Mouse (Mus musculus) activated CD4-positive, CD25-positive, alpha-beta regulatory T cell (primary cell): Measurements from ENCODE around the gene Pgbd1. TPM values are rescaled to one million over a fixed set of nuclear protein-coding genes. Genes with fewer than 3 reads are reported as not detected.

Source experiments
- polyA plus RNA-seq, 2 experiments: library from polyadenylated mRNA; unstranded; fragments of 100-300 nt; shearing (Covaris generic); gene quantifications; one replicate each; pipeline ENCODE4 v1.2.1; 2017

Gene Pgbd1
- under 1 TPM; 0.37 to 0.53 TPM for polyA plus RNA-seq

DNA sequence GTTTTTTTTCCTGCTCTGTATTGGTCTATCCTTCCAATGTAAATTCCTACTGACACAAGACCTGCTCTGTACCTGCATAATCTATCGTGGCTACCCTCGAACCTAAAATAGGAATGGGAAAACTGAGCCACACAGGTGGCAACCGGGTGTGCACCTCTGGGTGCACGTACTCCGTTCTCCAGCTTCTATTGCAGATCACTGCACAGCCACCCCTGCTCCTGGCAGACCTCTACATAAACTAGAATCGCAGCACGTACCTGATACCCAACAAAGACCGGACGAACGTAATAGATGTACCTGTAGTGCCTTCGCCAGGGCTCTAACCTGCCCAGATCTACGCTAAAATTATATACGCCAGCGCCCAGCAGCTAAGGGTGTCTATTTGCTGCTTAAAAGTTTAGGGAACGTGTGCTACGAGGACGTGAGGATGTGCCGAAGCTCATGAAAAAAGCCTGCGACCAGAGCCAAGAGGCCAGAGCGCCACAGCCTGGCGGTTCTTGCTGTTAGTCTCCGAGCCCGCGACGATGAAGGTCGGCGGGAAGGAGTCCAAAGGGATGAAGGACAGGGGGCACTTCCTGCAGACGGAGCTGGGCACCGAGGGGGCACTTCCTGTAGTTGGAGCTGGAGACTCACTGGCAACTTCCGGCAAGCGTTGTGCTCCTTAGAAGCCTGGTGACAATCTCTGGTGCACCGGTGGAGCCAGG is at the start of gene Pgbd1:
Gene Pgbd1, minus strand, starts transcription at position 556 of the 704 bp plus-strand sequence.

DNA sequence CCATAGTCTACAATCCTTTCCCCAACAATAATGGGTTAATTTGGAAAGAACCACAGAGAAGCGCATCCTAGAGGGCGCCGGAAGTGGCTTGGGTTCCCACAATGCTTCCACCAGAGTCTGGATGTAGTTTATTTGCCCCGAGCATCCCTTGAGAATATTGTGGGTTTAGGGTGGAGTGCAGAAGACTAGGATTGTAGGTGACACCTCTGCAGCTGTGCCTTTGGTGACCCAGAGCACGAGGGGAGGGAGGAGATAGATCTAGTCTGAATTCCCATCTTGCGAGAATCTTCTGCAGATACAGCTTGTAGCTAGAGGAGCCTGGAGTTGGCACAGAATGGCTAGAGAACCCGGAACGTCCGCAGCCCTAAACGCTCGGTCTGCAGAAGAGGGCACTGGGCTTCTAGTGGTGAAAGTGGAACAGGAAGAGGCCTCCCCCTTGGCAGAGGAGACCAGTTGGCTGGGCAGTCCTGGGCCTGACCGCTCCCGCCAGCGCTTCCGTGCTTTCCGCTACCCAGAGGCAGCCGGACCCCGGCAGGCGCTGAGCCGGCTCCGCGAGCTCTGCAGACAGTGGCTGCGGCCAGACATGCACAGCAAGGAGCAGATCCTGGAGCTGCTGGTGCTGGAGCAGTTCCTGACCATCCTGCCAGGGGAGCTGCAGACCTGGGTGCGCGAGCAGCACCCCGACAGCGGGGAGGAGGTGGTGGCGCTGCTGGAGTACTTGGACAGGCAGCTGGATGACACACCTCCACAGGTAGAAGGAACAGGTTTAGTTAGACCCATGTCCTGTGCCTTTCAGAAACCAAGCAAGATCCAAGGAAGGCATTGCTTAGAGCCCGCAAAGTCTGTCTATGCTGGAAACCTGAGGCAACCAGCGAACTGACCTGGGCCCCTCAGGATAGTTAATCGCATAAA is 38.2 kb upstream of the Pgbd1 start, which contains the start of the genes Zkscan4 and Gm10065:
Gene Zkscan4, plus strand, starts transcription at position 149 of the 912 bp plus-strand sequence.
Gene Gm10065, minus strand, starts transcription at position 683 of the 912 bp plus-strand sequence.

DNA sequence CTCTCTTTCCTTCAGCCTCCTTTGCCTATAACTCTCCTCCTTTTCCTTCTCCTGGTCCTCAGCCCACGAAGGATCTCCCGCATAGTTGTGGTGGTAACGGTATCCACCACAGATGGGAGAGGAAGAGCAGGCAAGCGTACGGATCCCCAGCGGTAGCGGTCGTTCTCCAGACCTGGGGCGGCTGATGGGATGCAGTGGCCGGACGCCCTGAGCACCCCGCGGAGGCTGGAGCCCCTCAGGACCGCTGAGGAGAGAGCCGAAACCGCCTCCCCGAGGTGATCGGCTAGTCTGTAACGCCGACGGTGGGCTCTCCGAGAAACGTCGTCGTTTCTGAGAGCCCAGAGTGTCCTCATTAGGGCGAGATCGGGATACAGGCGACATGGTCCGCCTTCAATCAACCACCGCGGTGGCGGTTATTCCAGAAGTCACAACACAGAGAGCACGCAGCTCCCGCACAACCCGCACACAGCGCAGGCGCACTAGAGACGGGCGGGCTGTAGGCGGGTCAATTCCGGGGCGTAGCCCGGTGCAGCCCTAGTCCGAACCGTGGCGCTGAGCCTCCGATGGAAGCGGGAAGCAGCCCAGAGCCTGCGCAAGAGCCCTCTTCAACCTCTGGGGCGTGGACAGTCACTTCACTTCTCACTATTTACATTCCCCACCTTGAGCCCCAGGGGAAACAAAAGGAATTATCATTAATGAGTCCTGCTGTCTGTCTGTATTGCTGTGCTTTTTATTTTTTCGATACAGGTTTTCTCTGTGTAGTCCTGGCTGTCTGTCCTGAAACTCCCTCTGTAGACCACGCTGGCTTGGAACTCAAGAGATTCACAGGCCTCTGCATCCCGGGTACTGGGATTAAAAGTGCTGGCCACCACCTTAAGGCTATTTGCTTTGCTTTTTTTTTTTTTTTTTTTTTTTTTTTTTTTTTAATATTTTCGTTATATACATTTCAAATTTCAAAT is 27.5 kb upstream of the Pgbd1 start, which contains the start of gene Nkapl:
Gene Nkapl, minus strand, starts transcription at position 449 of the 959 bp plus-strand sequence.

GRCm38 (mm10) chr13:21453449-21453848 is 12.6 kb upstream of the Pgbd1 start, which contains the start of gene Zscan26:
Gene Zscan26, minus strand, starts transcription at chr13:21453730.

DNA sequence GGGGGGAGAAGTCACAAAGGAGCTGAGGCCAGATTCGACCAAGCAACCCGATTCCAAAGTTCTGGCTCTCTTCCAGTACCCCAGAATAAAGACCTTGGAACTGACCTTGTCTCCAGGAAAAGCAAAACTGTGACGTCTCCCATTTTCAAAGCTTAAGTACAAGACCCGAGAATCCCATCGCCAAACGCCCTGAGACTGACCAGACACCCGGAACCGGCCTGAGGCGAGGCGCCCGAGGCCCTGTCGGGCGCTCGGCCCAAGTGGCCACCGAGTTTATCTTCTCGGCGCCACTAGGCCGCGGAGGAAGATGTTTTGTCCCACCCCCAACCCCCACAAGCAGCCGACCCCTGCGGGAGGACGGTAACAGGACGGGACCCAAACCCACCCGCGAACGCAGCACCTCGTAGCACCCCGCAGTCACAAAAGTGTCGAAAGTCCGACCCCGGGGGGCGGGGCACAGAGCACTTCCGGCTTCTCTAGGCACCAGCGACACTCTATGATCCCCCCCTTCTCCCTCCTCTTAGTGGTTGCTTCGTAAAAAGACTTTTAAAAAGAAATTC is 38.5 kb downstream of the Pgbd1 start, which contains the start of gene Zkscan3:
Gene Zkscan3, minus strand, starts transcription at position 469 of the 560 bp plus-strand sequence.

Other genes with a start within 250 kb of the Pgbd1 start
- under 1 TPM; 0.29 to 0.31 TPM for gene Gpx5, start 148.3 kb downstream of the Pgbd1 start, polyA plus RNA-seq
- gene Gpx6, start 128.9 kb downstream of the Pgbd1 start, polyA plus RNA-seq, result under 1 TPM in 1 of 2 experiments, not detected in 1; 0.31 TPM
- not detected for gene Olfr1367, start 94.1 kb downstream of the Pgbd1 start, polyA plus RNA-seq
- 10 to 100 TPM in 1 of 2 experiments, 1 to 10 TPM in 1; 8.2 to 10.4 TPM for gene Zscan12, start 78.2 kb downstream of the Pgbd1 start, polyA plus RNA-seq
- gene Zkscan3, start 38.3 kb downstream of the Pgbd1 start, polyA plus RNA-seq, result 10 to 100 TPM; 44.2 to 52.5 TPM
- 1 to 10 TPM; 4.8 to 5.5 TPM for gene Zscan26, start 12.7 kb upstream of the Pgbd1 start, polyA plus RNA-seq
- gene Nkapl, start 27.5 kb upstream of the Pgbd1 start, polyA plus RNA-seq, result not detected
- gene Zkscan4, start 37.8 kb upstream of the Pgbd1 start, polyA plus RNA-seq, result not detected
- gene Gm10065, start 38.4 kb upstream of the Pgbd1 start, polyA plus RNA-seq, result not detected
- under 1 TPM; 0.18 TPM for gene AK157302, start 54.2 kb upstream of the Pgbd1 start, polyA plus RNA-seq
- gene Gm11273, start 60.4 kb upstream of the Pgbd1 start, polyA plus RNA-seq, result 10 to 100 TPM; 17.3 to 21.5 TPM
- gene Zkscan8, start 90.1 kb upstream of the Pgbd1 start, polyA plus RNA-seq, result 1 to 10 TPM; 3.9 to 5.7 TPM
- not detected for gene Olfr1366, start 101.8 kb upstream of the Pgbd1 start, polyA plus RNA-seq
- under 1 TPM; 0.08 to 0.29 TPM for gene Olfr1535, start 118.8 kb upstream of the Pgbd1 start, polyA plus RNA-seq
- gene Olfr1364, start 140.7 kb upstream of the Pgbd1 start, polyA plus RNA-seq, result not detected
- not detected for gene Olfr1362, start 173.0 kb upstream of the Pgbd1 start, polyA plus RNA-seq
- not detected for gene Olfr11, start 201.5 kb upstream of the Pgbd1 start, polyA plus RNA-seq
- not detected for gene Olfr1361, start 222.3 kb upstream of the Pgbd1 start, polyA plus RNA-seq
- under 1 TPM in 1 of 2 experiments, not detected in 1; 0.09 TPM for gene Olfr1360, start 236.3 kb upstream of the Pgbd1 start, polyA plus RNA-seq